Comparison of ENCODE assay signal across 17 mouse cellular contexts in the genomic region with DNA sequence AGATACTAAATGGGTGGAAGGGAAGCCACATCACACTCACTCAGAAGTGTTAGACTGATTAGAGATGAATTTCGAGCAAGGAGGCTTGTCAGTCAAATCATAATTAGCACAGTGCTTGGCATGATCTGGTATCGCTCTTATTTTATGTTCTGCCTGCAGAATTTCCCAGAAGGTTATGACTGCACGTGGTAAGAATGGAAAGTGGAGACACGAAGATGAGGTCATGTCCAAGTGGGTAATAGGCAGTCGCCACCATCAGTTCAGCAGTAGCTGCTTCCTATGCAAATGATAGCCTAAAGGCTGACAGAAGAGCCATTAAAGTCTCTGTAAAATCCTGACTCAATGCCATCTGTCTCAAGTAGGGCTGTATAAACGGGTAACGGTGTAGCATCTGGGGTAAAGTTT.
DNase-seq lines count a peak whose midpoint lies in the region; ATAC-seq and TF ChIP-seq lines count a peak whose summit lies in the region.
"Had no signal": no experiment of that assay in that cellular context is flagged by ENCODE, and none has a peak within 500 bp of the region (broad histone marks: within the 10 kb centered on the region; RNA-seq: fewer than 3 reads in every experiment).

No protein-coding gene starts in this region.

- ATAC-seq in forebrain, embryonic 11.5 days (replicated peaks; ENCODE audit: low FRiP score) = peak; percentile 56; the same call in 1 of the 2 replicates
- ATAC-seq in forebrain, embryonic 16.5 days = peak; percentile 93
- ATAC-seq in midbrain, embryonic 12.5 days (ENCODE audit: low FRiP score, low read depth) = peak; percentile 23; the same call in 1 of the 2 replicates
- ATAC-seq: activated CD4-positive, CD25-positive, alpha-beta regulatory T cell, adult 4 months had no signal

- H3K27ac ChIP-seq in forebrain, embryonic 11.5 days (ENCODE audit: low read depth, low read length) = no peak overlapping the region
- H3K27ac ChIP-seq in forebrain, embryonic 10.5 days = no peak overlapping the region
- no peak overlapping the region for H3K27ac ChIP-seq in CH12.LX (ENCODE audit: insufficient read depth, low read depth)
- H3K27ac ChIP-seq in forebrain, embryonic 16.5 days (ENCODE audit: low read length) = peak overlapping the region; percentile 58; the same call in 1 of the 2 replicates
- H3K27ac ChIP-seq in midbrain, embryonic 12.5 days (replicated peaks) = no peak overlapping the region
- H3K27ac ChIP-seq: embryonic facial prominence, embryonic 15.5 days had no signal

- H3K9ac ChIP-seq in forebrain, embryonic 11.5 days (ENCODE audit: low read length) = no peak overlapping the region
- H3K9ac ChIP-seq in CH12.LX (ENCODE audit: insufficient read depth, low read depth) = no peak overlapping the region
- no peak overlapping the region for H3K9ac ChIP-seq in forebrain, embryonic 16.5 days (replicated peaks; ENCODE audit: low read depth, low read length)
- no peak overlapping the region for H3K9ac ChIP-seq in midbrain, embryonic 12.5 days (replicated peaks)
- H3K9ac ChIP-seq: embryonic facial prominence, embryonic 15.5 days had no signal

- TF ChIP-seq RAD21 in CH12.LX (IDR thresholded peaks at IDR 0.05; ENCODE audit: low read depth, low read length) = no peak

- dilution Hi-C loops in CH12.LX (cut with MboI; ENCODE audit: extremely low pct_ligation_motif_present, extremely low pct_unique_long_range_greater_than_20kb, low sequenced_read_pairs) = no loop called here

- TF ChIP-seq CTCF in CH12.LX (conservative IDR thresholded peaks at IDR 0.05 in 1 of 2, IDR thresholded peaks at IDR 0.05 in 1 of 2; ENCODE audit: low read depth in 2 of 2, low read length in 2 of 2) = no peak

- no peaks in the 10 kb centered on the region for H3K36me3 ChIP-seq in forebrain, embryonic 11.5 days (ENCODE audit: control insufficient read depth, insufficient read depth, low read length)
- H3K36me3 ChIP-seq in forebrain, embryonic 10.5 days (replicated peaks) = no peaks in the 10 kb centered on the region
- no peaks in the 10 kb centered on the region for H3K36me3 ChIP-seq in CH12.LX (replicated peaks in 1 of 2; ENCODE audit: control insufficient read depth in 1 of 2, insufficient read depth in 1 of 2, low read length in 1 of 2)
- H3K36me3 ChIP-seq in forebrain, embryonic 16.5 days (ENCODE audit: control insufficient read depth, insufficient read depth) = no peaks in the 10 kb centered on the region
- H3K36me3 ChIP-seq in midbrain, embryonic 12.5 days = no peaks in the 10 kb centered on the region
- H3K36me3 ChIP-seq: embryonic facial prominence, embryonic 15.5 days had no signal

- no peaks in the 10 kb centered on the region for H3K79me2 ChIP-seq in CH12.LX (replicated peaks; ENCODE audit: control insufficient read depth, extremely low read depth, insufficient read depth, poor library complexity, severe bottlenecking)

- TF ChIP-seq EP300 in CH12.LX (IDR thresholded peaks at IDR 0.05; ENCODE audit: low read length) = no peak

- no peaks in the 10 kb centered on the region for H3K4me1 ChIP-seq in forebrain, embryonic 11.5 days (replicated peaks; ENCODE audit: control insufficient read depth, insufficient read depth, low read length)
- no peaks in the 10 kb centered on the region for H3K4me1 ChIP-seq in forebrain, embryonic 10.5 days
- peaks cover 0 to 4% of the 10 kb centered on the region in 2 experiments; a peak in 1 of 4 replicates for H3K4me1 ChIP-seq in CH12.LX (ENCODE audit: control insufficient read depth in 1 of 2, insufficient read depth in 2 of 2)
- peaks cover 5% of the 10 kb centered on the region; the same call in 1 of the 2 replicates for H3K4me1 ChIP-seq in forebrain, embryonic 16.5 days (replicated peaks; ENCODE audit: control insufficient read depth, insufficient read depth, low read length)
- H3K4me1 ChIP-seq in midbrain, embryonic 12.5 days = no peaks in the 10 kb centered on the region
- H3K4me1 ChIP-seq: embryonic facial prominence, embryonic 15.5 days had no signal

- no peak for DNase-seq in forebrain, embryonic 11.5 days (ENCODE audit: low spot score)
- no peak for DNase-seq in forebrain, embryonic 10.5 days (ENCODE audit: extremely low spot score, low spot score)
- no peak for DNase-seq in CH12.LX (ENCODE audit: extremely low read depth)
- no peak for DNase-seq in gastrocnemius, postnatal 25 days
- DNase-seq in urinary bladder, postnatal 36 days (ENCODE audit: low spot score in 2 of 2) = no peak
- DNase-seq in left cerebral cortex, postnatal 36 days (ENCODE audit: low spot score in 2 of 2) = no peak
- DNase-seq: adrenal gland, postnatal 36 days; cerebellum, adult 11-12 months; kidney, adult 9 months; liver; lung, adult 18-20 months; lung, postnatal 36 days; right cerebral cortex, postnatal 25 days had no signal

- TF ChIP-seq POLR2A in CH12.LX (IDR thresholded peaks at IDR 0.05; ENCODE audit: low read depth, low read length) = no peak

- no peaks in the 10 kb centered on the region for H3K27me3 ChIP-seq in forebrain, embryonic 11.5 days (ENCODE audit: control insufficient read depth, insufficient read depth, low read length)
- no peaks in the 10 kb centered on the region for H3K27me3 ChIP-seq in forebrain, embryonic 10.5 days (ENCODE audit: poor library complexity, severe bottlenecking)
- H3K27me3 ChIP-seq in CH12.LX (replicated peaks) = no peaks in the 10 kb centered on the region
- H3K27me3 ChIP-seq in forebrain, embryonic 16.5 days (replicated peaks; ENCODE audit: control insufficient read depth, insufficient read depth, low read length) = no peaks in the 10 kb centered on the region
- H3K27me3 ChIP-seq in midbrain, embryonic 12.5 days = no peaks in the 10 kb centered on the region
- H3K27me3 ChIP-seq: embryonic facial prominence, embryonic 15.5 days had no signal

- no peaks in the 10 kb centered on the region for H3K9me3 ChIP-seq in forebrain, embryonic 11.5 days (ENCODE audit: control insufficient read depth, low read length)
- no peaks in the 10 kb centered on the region for H3K9me3 ChIP-seq in forebrain, embryonic 10.5 days
- no peaks in the 10 kb centered on the region for H3K9me3 ChIP-seq in CH12.LX (replicated peaks; ENCODE audit: low read length)
- no peaks in the 10 kb centered on the region for H3K9me3 ChIP-seq in forebrain, embryonic 16.5 days (ENCODE audit: control insufficient read depth, low read length)
- 0 out of 2 replicates have a peak, but pooled peaks cover 3% of the 10 kb centered on the region for H3K9me3 ChIP-seq in midbrain, embryonic 12.5 days
- H3K9me3 ChIP-seq: embryonic facial prominence, embryonic 15.5 days had no signal

- in situ Hi-C loops in CH12.LX (cut with MboI; ENCODE audit: low pct_ligation_motif_present, low pct_unique_long_range_greater_than_20kb, low sequenced_read_pairs) = no loop called here

- WGBS in forebrain, embryonic 11.5 days = 66% methylated on average over 7 of the region's 7 CpGs
- 83% methylated on average over 7 of the region's 7 CpGs for WGBS in forebrain, embryonic 10.5 days
- 23% methylated on average over 7 of the region's 7 CpGs for WGBS in forebrain, embryonic 16.5 days
- 67% methylated on average over 7 of the region's 7 CpGs for WGBS in midbrain, embryonic 12.5 days

- H3K4me2 ChIP-seq in forebrain, embryonic 11.5 days (ENCODE audit: low read depth, low read length, severe bottlenecking) = no peak overlapping the region
- no peak overlapping the region for H3K4me2 ChIP-seq in CH12.LX (ENCODE audit: insufficient read depth, low read depth, poor library complexity, severe bottlenecking)
- no peak overlapping the region for H3K4me2 ChIP-seq in forebrain, embryonic 16.5 days (ENCODE audit: low read length)
- no peak overlapping the region for H3K4me2 ChIP-seq in midbrain, embryonic 12.5 days (replicated peaks)
- H3K4me2 ChIP-seq: embryonic facial prominence, embryonic 15.5 days had no signal

- no peak overlapping the region for H3K4me3 ChIP-seq in forebrain, embryonic 11.5 days (ENCODE audit: low read depth, low read length)
- H3K4me3 ChIP-seq in forebrain, embryonic 10.5 days = no peak overlapping the region
- no peak overlapping the region for H3K4me3 ChIP-seq in CH12.LX (replicated peaks in 1 of 3; ENCODE audit: low read depth in 2 of 3, low read length in 2 of 3, poor library complexity in 1 of 3)
- H3K4me3 ChIP-seq in forebrain, embryonic 16.5 days (replicated peaks; ENCODE audit: low read length) = no peak overlapping the region
- no peak overlapping the region for H3K4me3 ChIP-seq in midbrain, embryonic 12.5 days
- H3K4me3 ChIP-seq: embryonic facial prominence, embryonic 15.5 days had no signal

- intact Hi-C loops in left cerebral cortex, postnatal 36 days (cut with DNase I) = no loop called here

TF ChIP-seq in CH12.LX, 34 proteins besides CTCF, POLR2A, EP300 and RAD21:
- TF ChIP-seq MAX (IDR thresholded peaks at IDR 0.05; ENCODE audit: low read length) (peak; percentile 40; the same call in 1 of the 2 replicates), ETS1 (conservative IDR thresholded peaks at IDR 0.05; ENCODE audit: low read depth, low read length) (no peak), JUN (IDR thresholded peaks at IDR 0.05; ENCODE audit: insufficient read depth, low read depth, low read length) (peak; percentile 6; the same call in 1 of the 2 replicates), ZC3H11A (IDR thresholded peaks at IDR 0.05; ENCODE audit: low read depth, low read length) (no peak), PAX5 (IDR thresholded peaks at IDR 0.05; ENCODE audit: low read length) (no peak), ELF1 (IDR thresholded peaks at IDR 0.05; ENCODE audit: low read depth, low read length) (no peak), ZMIZ1 (IDR thresholded peaks at IDR 0.05; ENCODE audit: low read depth, low read length) (no peak), JUND (conservative IDR thresholded peaks at IDR 0.05; ENCODE audit: low read depth, low read length) (no peak), BHLHE40 (IDR thresholded peaks at IDR 0.05; ENCODE audit: low read depth, low read length) (peak; percentile 21; the same call in 1 of the 2 replicates), MYC (IDR thresholded peaks at IDR 0.05; ENCODE audit: low read depth, low read length) (peak; percentile 26; the same call in 1 of the 2 replicates)

Comparison
In these comparisons a context has a peak if more than half of its experiments do, and no peak if none do; other contexts are left out.
1. ATAC-seq: peak in every context shown above with its lines; median percentile 93 in forebrain, embryonic 16.5 days; 56 in forebrain, embryonic 11.5 days; 23 in midbrain, embryonic 12.5 days.